Mouse (Mus musculus) olfactory bulb, adult 2 months (tissue): ENCODE data around the gene Eaf2. TPM values are rescaled to one million over a fixed set of nuclear protein-coding genes. Genes with fewer than 3 reads are reported as not detected.
A peak's percentile ranks its signal among the peaks of the same experiment; 100 is the strongest.

Experiments
- H3K27ac ChIP-seq: fragments of 200-500 bp; 2 replicates; pipeline ENCODE4 v1.5.1; 2012; ENCODE audit warnings: low read depth, low read length; ENCODE audit not compliant: insufficient read depth
- H3K4me1 ChIP-seq: fragments of 200-500 bp; 2 replicates; pipeline ENCODE4 v1.6.1; 2012; ENCODE audit warnings: low read length; ENCODE audit not compliant: control insufficient read depth, insufficient read depth
- H3K4me3 ChIP-seq: fragments of 200-500 bp; 2 replicates; pipeline ENCODE4 v1.5.1; 2012; ENCODE audit warnings: mild to moderate bottlenecking, low read depth, low read length, moderate library complexity; ENCODE audit not compliant: insufficient read depth
- CTCF ChIP-seq: fragments of 200-500 bp; IDR thresholded peaks from 2 replicates; pipeline ENCODE4 v1.5.1; 2012; ENCODE audit warnings: low read depth, mild to moderate bottlenecking, low read length, moderate library complexity; ENCODE audit not compliant: insufficient read depth
- POLR2A ChIP-seq: fragments of 200-500 bp; IDR thresholded peaks from 2 replicates; pipeline ENCODE4 v1.6.1; 2012; ENCODE audit warnings: mild to moderate bottlenecking, low read depth, low read length, moderate library complexity; ENCODE audit not compliant: insufficient read depth
- WGBS: fragments of 180-500 bp; shearing (Covaris S2); methylation state at CpG from one replicate; pipeline ENCODE4 v1.1.7; 2018; 5-methylcytosine and 5-hydroxymethylcytosine counted together
- polyA plus RNA-seq: library from polyadenylated mRNA; stranded (reverse); fragments of >200 nt; gene quantifications from 2 replicates; pipeline ENCODE4 v1.2.4, GENCODE M21; 2012; ENCODE audit warnings: low replicate concordance; ENCODE audit not compliant: missing spikeins, insufficient read depth, insufficient read length

Gene Eaf2
- polyA plus RNA-seq, 1 experiment: not detected

GRCm38 (mm10) chr16:36784594-36785313, 90.0 kb downstream of the Eaf2 start, which contains the start of gene Slc15a2:
Slc15a2 (minus strand) TSS chr16:36784962.
- Histone ChIP-seq H3K4me3 (peak within 1 kb of the TSS; percentile 28), H3K4me1 (no peaks in the 10 kb centered on the region), H3K27ac (0 out of 2 replicates have a peak within 1 kb of the TSS, but pooled peaks have one; percentile 31)
- whole genome bisulfite sequencing: 23% methylated on average over 10 of the region's 10 CpGs
- no peak for TF ChIP-seq POLR2A
- no peak for TF ChIP-seq CTCF

- TF ChIP-seq CTCF (no peak), POLR2A (no peak)
- no peaks in the 10 kb centered on the region for H3K4me1 ChIP-seq
- 32% methylated on average over 2 of the region's 2 CpGs for WGBS
- 0 out of 2 replicates have a peak overlapping the region, but pooled peaks have one; percentile 31 for H3K27ac ChIP-seq
- no peak overlapping the region for H3K4me3 ChIP-seq
Observed at GRCm38 (mm10) chr16:36784146-36784545, 90.7 kb downstream of the Eaf2 start.

GRCm38 (mm10) chr16:36775658-36776057, 99.1 kb downstream of the Eaf2 start:
- WGBS: 70% methylated on average over 6 of the region's 6 CpGs
- H3K4me1 ChIP-seq: no peaks in the 10 kb centered on the region
- TF ChIP-seq POLR2A (no peak), CTCF (no peak)
- H3K4me3 ChIP-seq: no peak overlapping the region
- H3K27ac ChIP-seq: no peak overlapping the region

- Histone ChIP-seq H3K4me3 (no peak overlapping the region), H3K4me1 (no peaks in the 10 kb centered on the region), H3K27ac (no peak overlapping the region)
- TF ChIP-seq POLR2A (no peak), CTCF (no peak)
- WGBS: 86% methylated on average over 5 of the region's 5 CpGs
Observed at GRCm38 (mm10) chr16:36772996-36773395, 101.8 kb downstream of the Eaf2 start.

- no peak for TF ChIP-seq POLR2A
- TF ChIP-seq CTCF: no peak
- Histone ChIP-seq H3K4me3 (no peak overlapping the region), H3K27ac (no peak overlapping the region), H3K4me1 (no peaks in the 10 kb centered on the region)
- 95% methylated on average over 3 of the region's 3 CpGs for WGBS
Observed at GRCm38 (mm10) chr16:36771703-36772102, 103.1 kb downstream of the Eaf2 start.

GRCm38 (mm10) chr16:36771244-36771643, 103.6 kb downstream of the Eaf2 start:
- Histone ChIP-seq H3K27ac (no peak overlapping the region), H3K4me3 (no peak overlapping the region), H3K4me1 (no peaks in the 10 kb centered on the region)
- 40% methylated on average over 2 of the region's 2 CpGs for WGBS
- TF ChIP-seq POLR2A (no peak), CTCF (no peak)

- Histone ChIP-seq H3K27ac (no peak overlapping the region), H3K4me3 (no peak overlapping the region), H3K4me1 (no peaks in the 10 kb centered on the region)
- TF ChIP-seq CTCF (no peak), POLR2A (no peak)
- WGBS: 37% methylated on average over 4 of the region's 4 CpGs
Observed at GRCm38 (mm10) chr16:36770830-36771229, 104.0 kb downstream of the Eaf2 start.

GRCm38 (mm10) chr16:36770191-36770771, 104.5 kb downstream of the Eaf2 start:
- H3K4me3 ChIP-seq: no peak overlapping the region
- 65% methylated on average over 9 of the region's 13 CpGs for WGBS
- H3K4me1 ChIP-seq: no peaks in the 10 kb centered on the region
- no peak overlapping the region for H3K27ac ChIP-seq
- TF ChIP-seq POLR2A (no peak), CTCF (no peak)

GRCm38 (mm10) chr16:36751979-36752378, 122.8 kb downstream of the Eaf2 start:
- TF ChIP-seq POLR2A (no peak), CTCF (no peak)
- no peak overlapping the region for H3K4me3 ChIP-seq
- no peaks in the 10 kb centered on the region for H3K4me1 ChIP-seq
- H3K27ac ChIP-seq: no peak overlapping the region
- WGBS: 91% methylated on average over 3 of the region's 3 CpGs
